Mouse (Mus musculus): ENCODE data around the gene Dmrt1.

- TF ChIP-seq CTCF (conservative IDR thresholded peaks at IDR 0.05; ENCODE audit: low read length) (no peak), POU5F1 (IDR thresholded peaks at IDR 0.05; ENCODE audit: borderline replicate concordance, low read length) (no peak)
Observed at GRCm38 (mm10) chr19:25574981-25575814, 69.8 kb downstream of the Dmrt1 start.
